Mouse (Mus musculus) limb, embryonic 10.5 days (tissue): ENCODE data around the gene Hras. TPM values are rescaled to one million over a fixed set of nuclear protein-coding genes. Genes with fewer than 3 reads are reported as not detected.

ENCODE experiments used
- microRNA counts: library from miRNA; unstranded; fragments of <30 nt; microRNA quantifications from one replicate; lab custom pipeline; 2017
- microRNA-seq: library from miRNA; unstranded; fragments of <30 nt; microRNA quantifications from one replicate; pipeline ENCODE4, GENCODE M21; 2017
- polyA plus RNA-seq: library from polyadenylated mRNA; unstranded; fragments of >200 nt; fragmentation: Nextera tagmentation; extraction: Ambion mirVana; gene quantifications from 2 replicates; pipeline ENCODE4 v1.2.1, GENCODE M21; 2016

Gene Hras
- polyA plus RNA-seq, 1 experiment from 2014 or later: 101 TPM

MicroRNAs encoded within 50 kb of the gene (microRNA counts, 519-probe panel; counts per million panel counts)
- 4,610 counts per million, percentile 83 among the panel's probes with 10 or more counts for microRNA mmu-miR-210 (lab: Ali Mortazavi, UCI)

Small RNA genes lying within 50 kb of the gene (microRNA-seq; reads per million reads assigned to microRNA genes)
- gene Mir210: 237 reads per million, percentile 58 among the genes with 10 or more reads in this experiment

Other genes with a start within 250 kb of the Hras start
- 4.2 and 5.9 TPM in 2 replicates for gene Ifitm5, start 243.7 kb downstream of the Hras start, polyA plus RNA-seq
- gene Gm45717, start 238.1 kb downstream of the Hras start, polyA plus RNA-seq: not detected in 2 replicates
- 904 and 922 TPM in 2 replicates for gene Ifitm2, start 238.0 kb downstream of the Hras start, polyA plus RNA-seq
- 27.9 and 43.1 TPM in 2 replicates for gene Ifitm1, start 226.8 kb downstream of the Hras start, polyA plus RNA-seq
- 54.0 and 56.4 TPM in 2 replicates for gene Ifitm3, start 183.2 kb downstream of the Hras start, polyA plus RNA-seq
- 0.31 TPM in 1 of 2 replicates, not detected in the other for gene Ifitm6, start 176.1 kb downstream of the Hras start, polyA plus RNA-seq
- not detected in 2 replicates for gene Gm17387, start 164.9 kb downstream of the Hras start, polyA plus RNA-seq
- 26.2 and 30.7 TPM in 2 replicates for gene B4galnt4, start 132.9 kb downstream of the Hras start, polyA plus RNA-seq
- gene Pkp3, start 115.8 kb downstream of the Hras start, polyA plus RNA-seq: 6.0 and 8.2 TPM in 2 replicates
- 2.3 TPM in 2 replicates for gene Sigirr, start 93.4 kb downstream of the Hras start, polyA plus RNA-seq
- 0.64 and 0.67 TPM in 2 replicates for gene Ano9, start 76.2 kb downstream of the Hras start, polyA plus RNA-seq
- 85.6 and 95.2 TPM in 2 replicates for gene Ptdss2, start 71.6 kb downstream of the Hras start, polyA plus RNA-seq
- 67.7 and 85.0 TPM in 2 replicates for gene Rnh1, start 21.1 kb downstream of the Hras start, polyA plus RNA-seq
- 14.0 and 21.8 TPM in 2 replicates for gene Lrrc56, start 152 bp upstream of the Hras start, polyA plus RNA-seq
- 3.5 and 4.5 TPM in 2 replicates for gene Lmntd2, start 20.1 kb upstream of the Hras start, polyA plus RNA-seq
- gene Rassf7, start 21.9 kb upstream of the Hras start, polyA plus RNA-seq: 44.7 and 53.5 TPM in 2 replicates
- gene Phrf1, start 34.8 kb upstream of the Hras start, polyA plus RNA-seq: 121 and 131 TPM in 2 replicates
- gene Irf7, start 72.5 kb upstream of the Hras start, polyA plus RNA-seq: 0.50 and 0.73 TPM in 2 replicates
- 0.19 TPM in 1 of 2 replicates, not detected in the other for gene Cdhr5, start 82.8 kb upstream of the Hras start, polyA plus RNA-seq
- gene Sct, start 85.1 kb upstream of the Hras start, polyA plus RNA-seq: 9.7 and 11.3 TPM in 2 replicates
- 0.68 and 0.93 TPM in 2 replicates for gene Drd4, start 98.0 kb upstream of the Hras start, polyA plus RNA-seq
- gene Deaf1, start 133.7 kb upstream of the Hras start, polyA plus RNA-seq: 44.1 and 59.5 TPM in 2 replicates
- 42.9 and 46.1 TPM in 2 replicates for gene Tmem80, start 133.7 kb upstream of the Hras start, polyA plus RNA-seq
- 3.4 and 5.0 TPM in 2 replicates for gene Eps8l2, start 144.9 kb upstream of the Hras start, polyA plus RNA-seq
- gene Taldo1, start 198.2 kb upstream of the Hras start, polyA plus RNA-seq: 258 and 272 TPM in 2 replicates
- 44.5 and 56.4 TPM in 2 replicates for gene Gatd1, start 220.1 kb upstream of the Hras start, polyA plus RNA-seq
- gene Cend1, start 235.5 kb upstream of the Hras start, polyA plus RNA-seq: 6.0 and 8.8 TPM in 2 replicates
- 43.6 and 48.3 TPM in 2 replicates for gene Slc25a22, start 243.9 kb upstream of the Hras start, polyA plus RNA-seq